Mouse (Mus musculus): ENCODE data around the gene Sfxn1. TPM values are rescaled to one million over a fixed set of nuclear protein-coding genes. Genes with fewer than 3 reads are reported as not detected.
A peak's percentile ranks its signal among the peaks of the same experiment; 100 is the strongest.

Sfxn1 gene
- polyA plus RNA-seq, 1 experiment = 106 TPM

DNA sequence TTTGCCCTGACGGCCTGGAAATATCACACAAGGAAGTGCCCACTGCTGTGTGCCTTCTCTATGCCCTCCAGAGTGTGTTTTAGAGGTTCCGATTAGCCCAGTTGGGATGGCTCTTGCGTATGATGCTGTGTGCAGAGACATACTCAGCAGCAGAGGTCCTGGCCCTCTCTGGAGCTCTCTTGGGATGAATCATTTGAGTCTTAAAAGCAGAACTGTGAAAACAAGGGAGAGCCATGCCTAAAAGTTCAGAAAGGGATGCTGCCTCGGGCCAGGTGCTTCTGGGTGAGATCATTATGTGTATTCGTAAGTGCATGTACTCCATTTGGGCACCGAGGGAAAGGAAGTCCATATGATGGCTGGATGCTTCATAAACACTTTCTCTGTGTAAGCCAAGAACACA lies 26.1 kb downstream of the Sfxn1 start:
- Histone ChIP-seq H3K27ac (ENCODE audit: insufficient read depth, low read depth, low read length) (no peak overlapping the region), H3K4me3 (ENCODE audit: insufficient read depth, low read depth, low read length) (no peak overlapping the region), H3K27me3 (replicated peaks; ENCODE audit: control insufficient read depth, insufficient read depth, low read length) (no peaks in the 10 kb centered on the region), H3K4me1 (ENCODE audit: control insufficient read depth, insufficient read depth, low read length) (peaks cover 3% of the 10 kb centered on the region; the same call in 1 of the 2 replicates), H3K36me3 (ENCODE audit: control insufficient read depth, insufficient read depth, low read length) (no peaks in the 10 kb centered on the region; the same call in 1 of the 2 replicates)
- DNase-seq = no peak
- 81% methylated on average over 6 of the region's 6 CpGs for WGBS
- TF ChIP-seq POLR2A (IDR thresholded peaks at IDR 0.05; ENCODE audit: low read depth, low read length) (no peak), CTCF (conservative IDR thresholded peaks at IDR 0.05; ENCODE audit: insufficient read depth, insufficient read length, low read depth, low read length) (no peak)

DNA sequence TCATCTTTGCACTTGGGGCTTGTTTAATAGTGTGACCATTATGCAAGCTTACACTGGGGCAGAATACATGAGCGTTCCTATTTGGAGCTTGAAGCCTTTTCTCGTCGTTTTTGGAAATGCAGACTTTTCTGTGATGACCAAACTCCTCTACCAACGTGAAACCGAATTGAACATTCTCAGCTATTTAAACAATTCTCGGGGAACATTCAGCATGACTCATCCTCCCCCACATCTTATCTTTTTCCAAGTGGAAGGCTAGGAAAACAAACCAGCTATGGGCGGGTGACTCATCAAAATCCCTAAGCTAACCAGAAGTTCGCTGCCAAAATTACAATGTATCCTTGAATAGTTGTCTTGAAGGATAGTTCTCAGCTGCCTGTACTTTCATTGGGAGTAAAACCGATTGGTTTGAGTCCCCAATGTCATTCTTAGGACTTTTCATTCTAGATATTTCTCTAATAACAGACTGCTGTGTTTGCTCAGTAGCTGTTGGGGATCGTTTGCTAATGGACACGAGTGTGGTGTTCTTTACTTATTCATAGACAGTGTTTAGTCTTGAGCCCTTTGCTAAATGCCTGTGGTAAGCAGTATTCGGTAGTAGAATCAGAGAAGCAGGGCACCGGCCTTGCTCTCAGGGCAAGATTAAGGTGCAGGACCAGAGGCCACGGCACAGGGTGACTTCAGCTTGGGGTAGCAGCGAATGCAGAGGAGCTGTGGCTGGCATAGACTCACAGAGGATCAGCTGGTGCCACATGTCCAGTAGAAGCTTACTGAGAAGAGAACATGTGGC lies 29.6 kb downstream of the Sfxn1 start:
- WGBS = 68% methylated on average over 15 of the region's 15 CpGs
- Histone ChIP-seq H3K4me3 (ENCODE audit: insufficient read depth, low read depth, low read length) (no peak overlapping the region), H3K27ac (ENCODE audit: insufficient read depth, low read depth, low read length) (no peak overlapping the region), H3K4me1 (ENCODE audit: control insufficient read depth, insufficient read depth, low read length) (peaks cover 3% of the 10 kb centered on the region; the same call in 1 of the 2 replicates), H3K36me3 (ENCODE audit: control insufficient read depth, insufficient read depth, low read length) (no peaks in the 10 kb centered on the region; the same call in 1 of the 2 replicates), H3K27me3 (replicated peaks; ENCODE audit: control insufficient read depth, insufficient read depth, low read length) (no peaks in the 10 kb centered on the region)
- TF ChIP-seq CTCF (conservative IDR thresholded peaks at IDR 0.05; ENCODE audit: insufficient read depth, insufficient read length, low read depth, low read length) (no peak), POLR2A (IDR thresholded peaks at IDR 0.05; ENCODE audit: low read depth, low read length) (no peak)
- peak; percentile 24 for DNase-seq

DNA sequence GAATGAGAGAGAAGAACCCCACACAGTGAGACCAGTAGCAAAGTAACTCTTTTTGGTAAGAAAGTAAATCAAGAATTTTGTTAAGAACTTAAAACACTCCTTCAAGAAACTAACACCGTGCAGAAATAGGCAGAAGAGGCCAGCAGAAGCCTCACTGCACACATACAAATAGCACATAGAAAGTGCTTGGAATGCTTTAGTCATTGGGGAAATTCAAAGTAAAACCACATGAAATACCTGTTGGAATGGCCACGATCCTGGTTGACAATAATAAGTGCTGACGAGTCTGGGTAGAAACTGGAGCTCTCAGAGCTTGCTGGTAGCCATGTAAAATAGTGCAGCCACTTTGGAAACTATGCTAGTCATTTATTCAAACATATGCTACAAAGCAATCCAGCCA lies 30.4 kb downstream of the Sfxn1 start:
- Histone ChIP-seq H3K4me3 (ENCODE audit: insufficient read depth, low read depth, low read length) (no peak overlapping the region), H3K27me3 (replicated peaks; ENCODE audit: control insufficient read depth, insufficient read depth, low read length) (no peaks in the 10 kb centered on the region), H3K36me3 (ENCODE audit: control insufficient read depth, insufficient read depth, low read length) (no peaks in the 10 kb centered on the region; the same call in 1 of the 2 replicates), H3K27ac (ENCODE audit: insufficient read depth, low read depth, low read length) (no peak overlapping the region), H3K4me1 (ENCODE audit: control insufficient read depth, insufficient read depth, low read length) (peaks cover 3% of the 10 kb centered on the region; the same call in 1 of the 2 replicates)
- 88% methylated on average over 3 of the region's 3 CpGs for WGBS
- no peak for TF ChIP-seq POLR2A (IDR thresholded peaks at IDR 0.05; ENCODE audit: low read depth, low read length)
- TF ChIP-seq CTCF (conservative IDR thresholded peaks at IDR 0.05; ENCODE audit: insufficient read depth, insufficient read length, low read depth, low read length) = no peak
- DNase-seq = no peak

DNA sequence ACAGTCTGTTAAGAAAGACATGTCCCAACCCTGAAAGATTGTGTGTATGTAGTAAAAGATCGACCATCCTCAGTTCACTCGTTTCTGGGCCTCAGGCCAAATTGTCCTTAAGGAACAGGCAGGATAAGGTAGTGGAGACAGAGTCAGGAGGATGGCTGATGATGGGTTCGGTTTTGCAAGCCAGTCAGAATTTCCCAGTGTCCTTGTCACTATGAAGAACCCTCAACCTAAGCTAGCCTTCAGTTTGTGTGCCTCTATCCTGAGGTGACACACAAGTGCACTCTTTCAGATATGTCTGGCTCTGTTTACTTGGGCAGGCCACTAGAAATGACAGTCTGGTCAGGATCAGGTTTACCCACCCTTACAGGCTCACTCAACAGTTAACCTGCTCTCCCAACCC lies 31.6 kb downstream of the Sfxn1 start:
- TF ChIP-seq POLR2A (IDR thresholded peaks at IDR 0.05; ENCODE audit: low read depth, low read length) (no peak), CTCF (conservative IDR thresholded peaks at IDR 0.05; ENCODE audit: insufficient read depth, insufficient read length, low read depth, low read length) (no peak)
- H3K4me1 ChIP-seq (ENCODE audit: control insufficient read depth, insufficient read depth, low read length) = no peaks in the 10 kb centered on the region
- no peak for DNase-seq
- H3K36me3 ChIP-seq (ENCODE audit: control insufficient read depth, insufficient read depth, low read length) = no peaks in the 10 kb centered on the region; the same call in 1 of the 2 replicates
- H3K27me3 ChIP-seq (replicated peaks; ENCODE audit: control insufficient read depth, insufficient read depth, low read length) = no peaks in the 10 kb centered on the region
- H3K4me3 ChIP-seq (ENCODE audit: insufficient read depth, low read depth, low read length) = no peak overlapping the region
- no peak overlapping the region for H3K27ac ChIP-seq (ENCODE audit: insufficient read depth, low read depth, low read length)
- 60% methylated on average over 3 of the region's 3 CpGs for WGBS

DNA sequence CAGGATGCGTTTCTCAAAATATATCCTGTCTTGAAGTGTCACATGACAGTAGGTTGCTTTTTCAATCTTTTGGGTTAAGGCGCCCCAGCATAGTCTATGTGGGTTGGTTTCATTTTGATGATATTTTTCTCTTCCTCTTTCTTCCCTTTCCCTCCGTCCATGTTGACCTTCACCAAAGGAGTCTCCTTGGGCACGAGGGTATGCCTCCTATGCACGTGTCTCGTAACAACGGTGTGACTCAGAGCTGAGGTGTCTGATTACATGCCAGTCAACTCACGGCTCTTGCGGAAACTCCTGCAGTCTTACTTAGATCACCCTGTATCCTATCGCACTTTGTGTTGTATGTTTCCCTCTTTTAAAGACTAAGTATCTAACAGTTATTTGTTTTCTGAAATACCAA lies 32.2 kb downstream of the Sfxn1 start:
- no peak overlapping the region for H3K4me3 ChIP-seq (ENCODE audit: insufficient read depth, low read depth, low read length)
- no peak for DNase-seq
- H3K27ac ChIP-seq (ENCODE audit: insufficient read depth, low read depth, low read length) = no peak overlapping the region
- H3K27me3 ChIP-seq (replicated peaks; ENCODE audit: control insufficient read depth, insufficient read depth, low read length) = no peaks in the 10 kb centered on the region
- TF ChIP-seq POLR2A (IDR thresholded peaks at IDR 0.05; ENCODE audit: low read depth, low read length) = no peak
- no peak for TF ChIP-seq CTCF (conservative IDR thresholded peaks at IDR 0.05; ENCODE audit: insufficient read depth, insufficient read length, low read depth, low read length)
- no peaks in the 10 kb centered on the region; the same call in 1 of the 2 replicates for H3K36me3 ChIP-seq (ENCODE audit: control insufficient read depth, insufficient read depth, low read length)
- 69% methylated on average over 10 of the region's 10 CpGs for WGBS
- no peaks in the 10 kb centered on the region for H3K4me1 ChIP-seq (ENCODE audit: control insufficient read depth, insufficient read depth, low read length)

DNA sequence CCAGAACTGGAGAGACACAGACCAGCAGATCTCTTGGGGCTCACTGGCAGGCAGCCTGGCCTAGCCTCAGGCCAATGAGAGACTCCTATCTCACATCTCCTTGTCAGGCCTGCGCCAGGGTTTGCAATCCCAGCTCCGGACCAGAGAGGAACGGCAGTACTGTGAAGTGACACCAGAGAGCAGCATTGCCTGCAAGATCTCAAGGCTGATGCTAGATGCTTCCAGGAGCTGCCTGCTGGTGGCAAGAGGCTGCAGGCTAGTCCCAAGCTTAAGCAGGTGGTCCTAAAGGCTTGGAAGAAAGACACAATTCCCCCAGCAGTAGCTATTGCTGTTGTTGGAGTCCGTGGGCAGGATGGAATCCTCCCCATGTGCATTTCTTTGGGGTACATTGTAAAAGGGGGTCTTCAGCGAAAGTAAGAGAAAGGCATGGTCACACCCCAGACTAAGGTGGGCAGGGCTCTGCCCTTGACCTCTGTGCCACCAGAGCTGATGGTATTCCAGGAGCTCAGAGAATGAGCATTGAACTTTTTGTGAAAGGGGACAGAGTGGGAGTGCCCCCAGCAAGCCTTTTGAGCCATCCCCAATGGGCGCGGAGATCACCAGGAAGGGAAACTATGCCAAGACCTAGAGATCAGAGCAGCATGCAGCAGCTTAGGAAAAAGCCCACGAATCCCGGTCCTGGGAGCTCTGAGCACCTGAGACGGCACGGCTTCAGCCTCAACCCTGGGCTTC lies 42.3 kb downstream of the Sfxn1 start:
- Histone ChIP-seq H3K27me3 (replicated peaks; ENCODE audit: control insufficient read depth, insufficient read depth, low read length) (no peaks in the 10 kb centered on the region), H3K4me3 (ENCODE audit: insufficient read depth, low read depth, low read length) (no peak overlapping the region), H3K36me3 (ENCODE audit: control insufficient read depth, insufficient read depth, low read length) (no peaks in the 10 kb centered on the region), H3K27ac (ENCODE audit: insufficient read depth, low read depth, low read length) (no peak overlapping the region), H3K4me1 (ENCODE audit: control insufficient read depth, insufficient read depth, low read length) (no peaks in the 10 kb centered on the region)
- DNase-seq = peak; percentile 57
- no peak for TF ChIP-seq POLR2A (IDR thresholded peaks at IDR 0.05; ENCODE audit: low read depth, low read length)
- TF ChIP-seq CTCF (conservative IDR thresholded peaks at IDR 0.05; ENCODE audit: insufficient read depth, insufficient read length, low read depth, low read length) = peak; percentile 84
- WGBS = 53% methylated on average over 11 of the region's 11 CpGs

DNA sequence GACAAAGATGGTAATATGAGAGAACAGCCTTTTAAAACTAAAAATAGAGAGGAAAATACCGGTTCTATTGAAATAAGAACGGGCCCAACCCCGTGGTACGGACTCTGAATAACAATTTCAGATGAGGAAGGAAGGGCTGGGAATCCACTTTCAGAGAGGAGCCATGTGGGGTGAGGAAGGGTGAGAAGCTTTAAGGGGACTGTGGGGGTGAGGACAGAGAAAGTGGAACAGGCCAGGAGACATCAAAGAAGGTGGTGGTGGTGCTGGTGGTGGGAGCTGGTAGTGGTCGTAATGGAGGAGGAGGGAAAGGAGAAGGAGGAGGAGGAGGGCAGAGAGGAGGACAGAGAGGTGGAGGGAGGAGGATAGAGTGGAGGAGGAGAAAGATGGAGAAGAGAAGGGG lies 43.3 kb downstream of the Sfxn1 start:
- Histone ChIP-seq H3K4me1 (ENCODE audit: control insufficient read depth, insufficient read depth, low read length) (no peaks in the 10 kb centered on the region), H3K36me3 (ENCODE audit: control insufficient read depth, insufficient read depth, low read length) (no peaks in the 10 kb centered on the region), H3K27ac (ENCODE audit: insufficient read depth, low read depth, low read length) (no peak overlapping the region), H3K4me3 (ENCODE audit: insufficient read depth, low read depth, low read length) (no peak overlapping the region), H3K27me3 (replicated peaks; ENCODE audit: control insufficient read depth, insufficient read depth, low read length) (no peaks in the 10 kb centered on the region)
- TF ChIP-seq CTCF (conservative IDR thresholded peaks at IDR 0.05; ENCODE audit: insufficient read depth, insufficient read length, low read depth, low read length) = no peak
- TF ChIP-seq POLR2A (IDR thresholded peaks at IDR 0.05; ENCODE audit: low read depth, low read length) = no peak
- WGBS = 55% methylated on average over 5 of the region's 5 CpGs
- DNase-seq = no peak

Data from kidney, adult 2 months (tissue).